Mouse (Mus musculus): Measurements from ENCODE around the gene Tmem101.
"Not testable (repeated sequence)": the region's sequence is repeated elsewhere in the genome, so short reads cannot be mapped to it uniquely, and the experiment has no call there.

DNA sequence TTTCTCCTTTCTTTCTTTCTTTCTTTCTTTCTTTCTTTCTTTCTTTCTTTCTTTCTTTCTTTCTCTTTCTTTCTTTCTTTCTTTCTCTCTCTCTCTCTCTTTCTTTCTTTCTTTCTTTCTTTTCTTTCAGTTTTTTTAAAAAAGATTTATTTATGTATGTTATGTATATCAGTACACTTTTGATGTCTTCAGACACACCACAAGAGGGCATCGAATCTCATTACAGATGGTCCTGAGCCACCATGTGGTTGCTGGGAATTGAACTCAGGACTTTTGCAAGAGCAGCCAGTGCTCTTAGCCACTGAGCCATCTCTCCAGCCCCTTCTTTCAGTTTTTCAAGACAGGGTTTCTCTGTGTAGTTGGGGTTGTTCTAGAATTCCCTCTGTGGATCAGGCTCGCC is 1.8 kb upstream of the Tmem101 start:
- not testable (repeated sequence) for TF ChIP-seq HCFC1 (IDR thresholded peaks at IDR 0.05; ENCODE audit: low read depth, low read length); USF1 (IDR thresholded peaks at IDR 0.05; ENCODE audit: low read depth, low read length); POLR2A (IDR thresholded peaks at IDR 0.05; ENCODE audit: control insufficient read depth in 1 of 2, insufficient read depth in 1 of 2, low read depth in 1 of 2, low read length in 2 of 2, poor library complexity in 1 of 2); MAFK (IDR thresholded peaks at IDR 0.05; ENCODE audit: borderline replicate concordance, low read depth, low read length); RAD21 (IDR thresholded peaks at IDR 0.05; ENCODE audit: low read depth, low read length)
- TF ChIP-seq CTCF (IDR thresholded peaks at IDR 0.05 in 2 of 3, conservative IDR thresholded peaks at IDR 0.05 in 1 of 3; ENCODE audit: control insufficient read depth in 1 of 3, insufficient read depth in 1 of 3, low read depth in 2 of 3, low read length in 3 of 3, poor library complexity in 1 of 3, severe bottlenecking in 1 of 3), result peak in 2 of 3 experiments; percentile 17 to 52; a peak in 3 of 6 replicates
